Mouse (Mus musculus): Measurements from ENCODE around the gene Cd81.

- TF ChIP-seq POLR2A (IDR thresholded peaks at IDR 0.05; ENCODE audit: extremely low read depth, insufficient read depth, low read length) (no peak), CTCF (IDR thresholded peaks at IDR 0.05; ENCODE audit: extremely low read depth, insufficient read depth, low read length) (no peak)
Measured at GRCm38 (mm10) chr7:143057023-143057422, 4.5 kb downstream of the Cd81 start.

All from cortical plate, adult 2 months (tissue).